Mouse (Mus musculus): ENCODE measurements around the gene Ccdc171. TPM values are rescaled to one million over a fixed set of nuclear protein-coding genes. Genes with fewer than 3 reads are reported as not detected.
"Not testable (repeated sequence)": the region's sequence is repeated elsewhere in the genome, so short reads cannot be mapped to it uniquely, and the experiment has no call there.

Gene Ccdc171
- total and polyA plus RNA-seq, 3 experiments, result 1.8 to 15.0 (median 7.8) TPM

DNA sequence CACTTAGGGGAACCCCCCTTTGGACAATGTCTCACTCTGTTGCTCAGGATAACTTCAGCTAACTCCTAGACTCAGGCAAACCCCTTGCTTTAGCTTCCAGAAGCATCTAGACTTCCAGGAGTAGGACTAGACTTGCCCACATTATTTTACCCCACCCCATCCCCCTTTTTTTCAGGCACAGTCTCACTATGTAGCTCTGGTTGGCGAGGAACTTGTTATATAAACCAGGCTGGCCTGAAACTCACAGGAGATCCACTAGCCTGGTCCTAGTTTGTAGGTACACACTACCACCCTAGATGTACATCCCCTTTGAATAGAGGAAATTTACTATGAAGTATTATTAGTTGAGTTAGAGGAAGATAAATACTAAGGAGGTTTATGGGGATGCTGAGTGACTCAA, 11.2 kb upstream of the Ccdc171 start:
- TF ChIP-seq POLR2AphosphoS5 (IDR thresholded peaks at IDR 0.05; ENCODE audit: insufficient replicate concordance, low read depth, low read length) (no peak), CTCF (IDR thresholded peaks at IDR 0.05; ENCODE audit: low read depth, low read length) (no peak), GATA2 (IDR thresholded peaks at IDR 0.05; ENCODE audit: borderline replicate concordance, low read depth, low read length) (no peak), GATA1 (IDR thresholded peaks at IDR 0.05; ENCODE audit: borderline replicate concordance, low read length) (no peak), TAL1 (conservative IDR thresholded peaks at IDR 0.05; ENCODE audit: low read depth, low read length) (no peak)

DNA sequence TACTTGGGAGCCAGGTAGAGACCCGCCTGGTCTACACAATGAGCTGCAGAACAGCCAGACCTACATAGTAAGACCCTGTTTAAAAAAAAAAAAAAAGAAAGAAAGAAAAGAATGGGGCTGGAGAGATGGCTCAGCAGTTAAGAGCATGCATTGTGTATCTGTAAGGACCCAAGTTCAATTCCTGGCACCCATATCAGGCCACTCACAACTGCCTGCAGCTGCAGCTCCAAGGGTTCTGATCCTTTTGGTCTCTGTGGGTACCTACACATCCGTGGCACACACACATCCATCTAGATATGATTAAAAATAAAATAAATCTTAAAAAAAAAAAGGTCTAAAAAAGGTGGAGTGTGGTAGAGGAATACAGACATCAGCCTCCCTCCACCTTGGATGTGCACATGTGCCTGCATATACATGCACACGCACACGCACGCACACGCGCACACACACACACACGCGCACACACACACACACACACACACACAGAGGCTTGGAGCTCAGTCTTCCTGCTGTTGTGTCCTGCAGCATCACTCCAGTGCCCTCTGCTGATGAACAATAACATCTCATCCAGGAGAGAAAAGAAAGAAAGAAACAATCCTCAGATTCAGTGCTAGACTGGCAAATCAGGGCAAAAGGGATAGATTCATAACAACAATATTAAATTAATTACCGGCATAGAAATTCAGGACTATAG, 10.2 kb upstream of the Ccdc171 start:
- no peaks in the 10 kb centered on the region; the same call in 1 of the 2 replicates for H3K4me1 ChIP-seq (ENCODE audit: insufficient read depth, low read depth, low read length)
- no peak for TF ChIP-seq GATA2 (IDR thresholded peaks at IDR 0.05; ENCODE audit: borderline replicate concordance, low read depth, low read length)
- no peak for TF ChIP-seq GATA1 (IDR thresholded peaks at IDR 0.05; ENCODE audit: borderline replicate concordance, low read length)
- TF ChIP-seq CTCF (IDR thresholded peaks at IDR 0.05; ENCODE audit: low read depth, low read length), result no peak
- TF ChIP-seq POLR2AphosphoS5 (IDR thresholded peaks at IDR 0.05; ENCODE audit: insufficient replicate concordance, low read depth, low read length), result no peak
- TF ChIP-seq TAL1 (conservative IDR thresholded peaks at IDR 0.05; ENCODE audit: low read depth, low read length), result no peak
- H3K27me3 ChIP-seq (ENCODE audit: insufficient read depth, low read length), result peaks cover 16% of the 10 kb centered on the region
- H3K4me3 ChIP-seq (ENCODE audit: low read depth, low read length), result no peak overlapping the region
- no peaks in the 10 kb centered on the region for H3K9me3 ChIP-seq (replicated peaks)
- ATAC-seq (ENCODE audit: extremely low read depth, insufficient number of reproducible peaks, low FRiP score, poor library complexity, severe bottlenecking), result no peak
- DNase-seq (ENCODE audit: low spot score), result no peak
- no peaks in the 10 kb centered on the region for H3K36me3 ChIP-seq (replicated peaks)

More for the DNA sequence above, 11.2 kb upstream of the Ccdc171 start:
- no peaks in the 10 kb centered on the region for H3K9me3 ChIP-seq (replicated peaks)
- H3K36me3 ChIP-seq (replicated peaks), result no peaks in the 10 kb centered on the region
- H3K27me3 ChIP-seq (ENCODE audit: insufficient read depth, low read length), result peaks cover 16% of the 10 kb centered on the region
- DNase-seq (ENCODE audit: low spot score) (no peak), ATAC-seq (ENCODE audit: extremely low read depth, insufficient number of reproducible peaks, low FRiP score, poor library complexity, severe bottlenecking) (no peak)
- no peak overlapping the region for H3K4me3 ChIP-seq (ENCODE audit: low read depth, low read length)
- H3K4me1 ChIP-seq (ENCODE audit: insufficient read depth, low read depth, low read length), result no peaks in the 10 kb centered on the region; the same call in 1 of the 2 replicates

GRCm38 (mm10) chr4:83516144-83516543, 9.2 kb upstream of the Ccdc171 start:
- H3K4me1 ChIP-seq (ENCODE audit: insufficient read depth, low read depth, low read length); H3K36me3 ChIP-seq (replicated peaks); ATAC-seq (ENCODE audit: extremely low read depth, insufficient number of reproducible peaks, low FRiP score, poor library complexity, severe bottlenecking); H3K27me3 ChIP-seq (ENCODE audit: insufficient read depth, low read length); DNase-seq (ENCODE audit: low spot score); H3K9me3 ChIP-seq (replicated peaks); H3K4me3 ChIP-seq (ENCODE audit: low read depth, low read length): not testable (repeated sequence)

DNA sequence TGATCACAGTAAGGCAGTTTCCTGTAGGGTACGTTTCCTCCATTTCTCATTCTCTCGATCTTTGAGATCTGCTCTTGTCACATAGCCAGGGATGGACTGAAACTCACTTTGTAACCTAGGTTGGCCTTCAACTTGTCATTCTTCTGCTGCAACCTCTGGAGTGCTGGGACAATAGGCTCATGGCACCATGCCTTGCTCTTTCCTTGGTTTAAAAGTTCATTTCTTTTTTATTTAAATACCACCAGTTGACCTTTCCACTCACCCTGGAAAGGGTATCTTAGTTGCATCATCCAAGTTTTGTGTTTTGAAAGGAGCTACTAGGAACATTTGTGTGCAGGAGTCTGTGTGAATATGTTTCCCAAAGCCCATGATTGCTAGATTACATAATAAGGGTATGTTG, 6.2 kb upstream of the Ccdc171 start:
- DNase-seq (ENCODE audit: low spot score) (no peak), ATAC-seq (ENCODE audit: extremely low read depth, insufficient number of reproducible peaks, low FRiP score, poor library complexity, severe bottlenecking) (no peak)
- Histone ChIP-seq H3K4me3 (ENCODE audit: low read depth, low read length) (no peak overlapping the region), H3K9me3 (replicated peaks) (no peaks in the 10 kb centered on the region), H3K36me3 (replicated peaks) (no peaks in the 10 kb centered on the region), H3K4me1 (ENCODE audit: insufficient read depth, low read depth, low read length) (peaks cover 5% of the 10 kb centered on the region), H3K27me3 (ENCODE audit: insufficient read depth, low read length) (peaks cover 5% of the 10 kb centered on the region; the same call in 1 of the 2 replicates)
- TF ChIP-seq GATA2 (IDR thresholded peaks at IDR 0.05; ENCODE audit: borderline replicate concordance, low read depth, low read length) (no peak), GATA1 (IDR thresholded peaks at IDR 0.05; ENCODE audit: borderline replicate concordance, low read length) (no peak), POLR2AphosphoS5 (IDR thresholded peaks at IDR 0.05; ENCODE audit: insufficient replicate concordance, low read depth, low read length) (no peak), CTCF (IDR thresholded peaks at IDR 0.05; ENCODE audit: low read depth, low read length) (no peak), TAL1 (conservative IDR thresholded peaks at IDR 0.05; ENCODE audit: low read depth, low read length) (no peak)

DNA sequence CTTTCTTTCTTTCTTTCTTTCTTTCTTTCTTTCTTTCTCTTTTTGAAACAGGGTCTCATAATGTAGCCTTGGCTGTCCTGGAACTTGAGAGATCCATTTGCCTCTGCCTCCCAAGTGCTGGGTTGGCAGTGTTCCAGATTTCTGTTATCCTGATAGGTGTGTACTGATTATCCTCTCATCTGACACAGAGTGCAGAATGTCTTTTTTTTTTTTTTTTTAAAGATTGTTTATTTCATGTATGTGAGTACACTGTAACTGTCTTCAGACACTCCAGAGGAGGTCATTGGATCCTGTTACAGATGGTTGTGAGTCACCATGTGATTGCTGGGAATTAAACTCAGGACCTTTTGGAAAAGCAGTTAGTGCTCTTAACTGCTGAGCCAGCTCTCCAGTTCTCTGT, 5.5 kb upstream of the Ccdc171 start:
- DNase-seq (ENCODE audit: low spot score), result no peak
- no peak overlapping the region for H3K4me3 ChIP-seq (ENCODE audit: low read depth, low read length)
- no peak for TF ChIP-seq POLR2AphosphoS5 (IDR thresholded peaks at IDR 0.05; ENCODE audit: insufficient replicate concordance, low read depth, low read length)
- no peak for TF ChIP-seq GATA1 (IDR thresholded peaks at IDR 0.05; ENCODE audit: borderline replicate concordance, low read length)
- no peak for TF ChIP-seq CTCF (IDR thresholded peaks at IDR 0.05; ENCODE audit: low read depth, low read length)
- peaks cover 5% of the 10 kb centered on the region; the same call in 1 of the 2 replicates for H3K27me3 ChIP-seq (ENCODE audit: insufficient read depth, low read length)
- no peak for ATAC-seq (ENCODE audit: extremely low read depth, insufficient number of reproducible peaks, low FRiP score, poor library complexity, severe bottlenecking)
- H3K9me3 ChIP-seq (replicated peaks), result no peaks in the 10 kb centered on the region
- no peaks in the 10 kb centered on the region for H3K36me3 ChIP-seq (replicated peaks)
- peaks cover 11% of the 10 kb centered on the region for H3K4me1 ChIP-seq (ENCODE audit: insufficient read depth, low read depth, low read length)

DNA sequence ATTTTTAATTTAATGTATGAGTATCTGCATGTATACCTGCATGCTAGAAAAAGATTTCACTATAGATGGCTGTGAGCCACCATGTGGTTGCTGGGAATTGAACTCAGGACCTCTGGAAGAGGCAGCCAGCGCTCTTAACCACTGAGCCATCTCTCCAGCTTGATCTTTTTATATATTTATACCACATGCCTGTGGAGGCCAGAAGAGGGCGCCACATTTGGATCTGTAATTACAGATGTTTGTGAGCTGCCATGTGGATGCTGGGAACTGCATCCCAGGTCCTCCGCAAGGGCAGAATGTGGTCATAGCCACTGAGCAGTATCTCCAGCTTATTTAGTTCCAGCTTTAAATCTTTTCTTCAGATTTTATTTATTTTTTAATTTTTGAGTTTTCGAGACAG, 5.0 kb upstream of the Ccdc171 start:
- Histone ChIP-seq H3K27me3 (ENCODE audit: insufficient read depth, low read length) (peaks cover 5% of the 10 kb centered on the region; the same call in 1 of the 2 replicates), H3K4me3 (ENCODE audit: low read depth, low read length) (no peak overlapping the region), H3K9me3 (replicated peaks) (no peaks in the 10 kb centered on the region), H3K36me3 (replicated peaks) (no peaks in the 10 kb centered on the region), H3K4me1 (ENCODE audit: insufficient read depth, low read depth, low read length) (peaks cover 14% of the 10 kb centered on the region)
- TF ChIP-seq TAL1 (conservative IDR thresholded peaks at IDR 0.05; ENCODE audit: low read depth, low read length) (no peak), POLR2AphosphoS5 (IDR thresholded peaks at IDR 0.05; ENCODE audit: insufficient replicate concordance, low read depth, low read length) (no peak), GATA1 (IDR thresholded peaks at IDR 0.05; ENCODE audit: borderline replicate concordance, low read length) (no peak), CTCF (IDR thresholded peaks at IDR 0.05; ENCODE audit: low read depth, low read length) (no peak), GATA2 (IDR thresholded peaks at IDR 0.05; ENCODE audit: borderline replicate concordance, low read depth, low read length) (no peak)
- ATAC-seq (ENCODE audit: extremely low read depth, insufficient number of reproducible peaks, low FRiP score, poor library complexity, severe bottlenecking), result no peak
- no peak for DNase-seq (ENCODE audit: low spot score)

Measured in G1E (cell line).